Mouse (Mus musculus) kidney, embryonic 15.5 days (tissue): ENCODE measurements at regions not wholly inside any gene's neighbourhood (a gene's known extent, or its start where the extent isn't known, plus 50 kb on each side); places are given as distances from the start of the nearest gene placed in this dataset.

Source experiments
- ATAC-seq: fragments of 200-750 bp; cut with Nextera tagmentation; replicated peaks from 2 replicates; pipeline ENCODE4 v1.8.0; 2017; ENCODE audit warnings: moderate TSS enrichment; ENCODE audit not compliant: low FRiP score
- H3K27ac ChIP-seq: fragments of 300-500 bp; sonication (generic); 2 replicates; pipeline ENCODE4 v1.5.1; 2015; ENCODE audit warnings: mild to moderate bottlenecking, inconsistent platforms
- H3K27me3 ChIP-seq: fragments of 300-500 bp; sonication (generic); 2 replicates; pipeline ENCODE4 v1.6.1; 2015; ENCODE audit warnings: inconsistent platforms
- H3K36me3 ChIP-seq: fragments of 300-500 bp; sonication (generic); 2 replicates; pipeline ENCODE4 v1.6.1; 2015; ENCODE audit warnings: inconsistent platforms
- H3K4me1 ChIP-seq: fragments of 300-500 bp; sonication (generic); 2 replicates; pipeline ENCODE4 v1.6.1; 2015; ENCODE audit warnings: inconsistent platforms
- H3K4me2 ChIP-seq: fragments of 300-500 bp; sonication (generic); 2 replicates; pipeline ENCODE4 v1.6.1; 2015; ENCODE audit warnings: moderate library complexity, mild to moderate bottlenecking, inconsistent platforms
- H3K4me3 ChIP-seq: fragments of 300-500 bp; sonication (generic); replicated peaks from 2 replicates; pipeline ENCODE4 v1.5.1; 2015; ENCODE audit warnings: mild to moderate bottlenecking, inconsistent platforms
- H3K9ac ChIP-seq: fragments of 300-500 bp; sonication (generic); 2 replicates; pipeline ENCODE4 v1.6.1; 2015; ENCODE audit warnings: mild to moderate bottlenecking, inconsistent platforms
- H3K9me3 ChIP-seq: fragments of 300-500 bp; sonication (generic); replicated peaks from 2 replicates; pipeline ENCODE4 v1.6.1; 2016; ENCODE audit warnings: inconsistent platforms
- WGBS: fragments of 180-500 bp; shearing (Covaris S2); methylation state at CpG from one replicate; pipeline ENCODE4 v1.1.7; 2015; ENCODE audit warnings: mixed read lengths; 5-methylcytosine and 5-hydroxymethylcytosine counted together

DNA sequence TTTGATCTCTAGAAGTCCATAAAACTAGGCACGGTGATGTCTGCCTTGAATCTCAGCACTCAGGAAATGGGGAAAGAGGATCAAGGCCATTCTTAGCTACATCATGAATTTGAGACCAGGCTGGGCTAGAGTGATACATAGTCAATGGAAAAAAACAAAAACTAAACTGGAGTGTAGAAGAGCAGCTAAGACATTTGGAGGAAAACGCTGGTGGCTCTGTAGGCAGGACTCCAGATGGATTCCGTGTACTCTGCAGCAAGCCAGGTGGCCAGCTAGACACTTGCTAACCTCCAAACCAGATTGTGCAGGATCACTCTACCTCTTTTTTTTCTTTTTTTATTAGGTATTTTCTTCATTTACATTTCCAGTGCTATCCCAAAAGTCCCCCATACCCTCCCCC lies 161.0 kb upstream of the Nmur2 start:
- Histone ChIP-seq H3K36me3 (no peaks in the 10 kb centered on the region), H3K4me2 (no peak overlapping the region), H3K9me3 (no peaks in the 10 kb centered on the region), H3K9ac (no peak overlapping the region), H3K4me1 (no peaks in the 10 kb centered on the region), H3K4me3 (no peak overlapping the region), H3K27me3 (no peaks in the 10 kb centered on the region), H3K27ac (no peak overlapping the region)
- WGBS: 91% methylated on average over 3 of the region's 3 CpGs
- ATAC-seq: no peak

DNA sequence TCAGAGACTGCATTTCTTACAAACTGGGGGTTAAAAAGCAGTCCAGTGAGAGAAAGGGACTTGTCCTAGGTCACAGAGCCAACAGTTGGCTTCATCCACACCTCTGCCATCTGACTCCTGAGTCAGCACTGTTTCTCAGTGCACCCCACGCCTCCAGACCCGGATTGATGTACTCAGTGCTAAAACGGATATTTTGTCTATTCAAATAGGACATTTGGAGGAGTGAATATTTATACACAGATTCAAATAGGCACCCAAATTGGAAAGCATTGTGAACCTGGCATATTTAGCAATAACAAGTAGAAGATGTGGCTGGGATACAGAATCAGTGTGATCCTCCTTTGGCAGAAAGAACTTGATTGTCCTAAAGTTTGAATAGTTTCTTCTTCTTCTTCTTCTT lies 154.5 kb upstream of the Nmur2 start:
- no peak overlapping the region for H3K4me2 ChIP-seq
- no peak overlapping the region for H3K27ac ChIP-seq
- no peaks in the 10 kb centered on the region for H3K4me1 ChIP-seq
- H3K36me3 ChIP-seq: no peaks in the 10 kb centered on the region
- 77% methylated on average over 3 of the region's 3 CpGs for WGBS
- H3K9me3 ChIP-seq: no peaks in the 10 kb centered on the region
- no peaks in the 10 kb centered on the region for H3K27me3 ChIP-seq
- no peak for ATAC-seq
- no peak overlapping the region for H3K9ac ChIP-seq
- H3K4me3 ChIP-seq: no peak overlapping the region

DNA sequence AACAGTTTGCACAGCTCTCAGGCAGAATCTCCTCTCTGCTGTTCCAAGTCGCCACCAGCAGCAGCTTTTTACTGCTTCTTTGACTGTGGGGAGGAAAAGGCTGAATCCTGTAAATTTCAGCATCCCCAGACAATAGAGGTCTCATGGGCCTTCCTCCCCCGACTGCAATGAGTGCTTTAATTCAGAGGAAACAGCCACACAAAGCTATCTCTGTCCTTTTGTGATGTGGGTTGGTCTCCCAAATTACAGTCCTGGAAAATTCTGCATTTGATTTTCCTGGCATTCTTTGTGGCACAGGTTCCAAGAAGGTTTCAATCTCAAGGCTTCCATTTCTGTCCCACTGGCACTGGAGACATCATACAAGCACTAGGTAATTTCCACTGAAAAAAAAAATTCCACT lies 152.6 kb upstream of the Nmur2 start:
- WGBS: 52% methylated on average over 2 of the region's 2 CpGs
- Histone ChIP-seq H3K4me3 (no peak overlapping the region), H3K9ac (no peak overlapping the region), H3K27me3 (no peaks in the 10 kb centered on the region), H3K4me2 (no peak overlapping the region), H3K27ac (no peak overlapping the region), H3K4me1 (no peaks in the 10 kb centered on the region), H3K36me3 (no peaks in the 10 kb centered on the region), H3K9me3 (no peaks in the 10 kb centered on the region)
- ATAC-seq: no peak

DNA sequence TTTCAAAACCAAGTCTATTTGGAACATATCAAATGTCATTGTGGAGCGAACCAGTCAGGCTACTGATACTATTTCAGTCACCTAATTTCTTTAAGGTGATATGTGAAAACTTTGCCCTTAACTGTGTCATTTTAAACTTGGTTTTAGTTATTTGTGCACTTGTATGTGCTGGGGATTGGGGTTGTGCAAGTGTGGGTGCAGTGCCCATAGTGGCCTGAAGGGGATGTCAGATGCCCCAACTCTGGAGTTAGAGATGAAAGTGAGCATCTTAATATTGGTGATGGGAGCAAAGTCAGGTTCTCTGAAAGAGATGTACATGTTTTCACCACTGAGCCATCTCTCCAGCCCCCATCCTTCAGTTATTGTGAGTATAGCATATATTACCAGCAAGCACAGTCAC lies 133.1 kb upstream of the Nmur2 start:
- no peak for ATAC-seq
- H3K27ac ChIP-seq: no peak overlapping the region
- H3K9ac ChIP-seq: no peak overlapping the region
- no peaks in the 10 kb centered on the region for H3K4me1 ChIP-seq
- H3K27me3 ChIP-seq: no peaks in the 10 kb centered on the region
- H3K36me3 ChIP-seq: no peaks in the 10 kb centered on the region
- no peak overlapping the region for H3K4me3 ChIP-seq
- H3K9me3 ChIP-seq: no peaks in the 10 kb centered on the region
- no peak overlapping the region for H3K4me2 ChIP-seq
- whole genome bisulfite sequencing: 57% methylated on average over 1 of the region's 1 CpGs

DNA sequence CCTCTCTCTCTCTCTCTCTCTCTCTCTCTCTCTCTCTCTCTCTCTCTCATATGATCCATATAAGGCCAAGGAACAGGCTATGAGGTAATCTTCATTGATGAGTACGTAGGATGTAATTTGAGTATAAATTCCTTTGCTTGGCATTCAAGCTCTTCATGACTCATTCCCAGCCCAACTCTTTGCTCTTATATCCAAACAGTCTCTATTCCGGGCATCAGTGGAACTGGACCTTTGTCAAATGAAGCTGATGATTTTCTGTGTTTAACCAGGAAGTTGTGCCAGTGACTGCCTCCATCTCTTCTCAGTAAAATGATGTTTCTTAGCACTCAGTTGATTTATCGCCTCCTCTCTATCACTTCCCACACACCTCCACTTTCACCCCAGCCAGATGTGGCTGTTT lies 132.4 kb upstream of the Nmur2 start:
- H3K4me1 ChIP-seq: no peaks in the 10 kb centered on the region
- whole genome bisulfite sequencing: 84% methylated on average over 3 of the region's 3 CpGs
- ATAC-seq: no peak
- H3K27ac ChIP-seq: no peak overlapping the region
- no peaks in the 10 kb centered on the region for H3K27me3 ChIP-seq
- no peaks in the 10 kb centered on the region for H3K36me3 ChIP-seq
- no peak overlapping the region for H3K4me3 ChIP-seq
- H3K4me2 ChIP-seq: no peak overlapping the region
- no peaks in the 10 kb centered on the region for H3K9me3 ChIP-seq
- H3K9ac ChIP-seq: no peak overlapping the region

- Histone ChIP-seq H3K9ac (no peak overlapping the region), H3K27me3 (no peaks in the 10 kb centered on the region), H3K4me1 (no peaks in the 10 kb centered on the region), H3K4me3 (no peak overlapping the region), H3K27ac (no peak overlapping the region), H3K36me3 (no peaks in the 10 kb centered on the region), H3K4me2 (no peak overlapping the region), H3K9me3 (no peaks in the 10 kb centered on the region)
- ATAC-seq: no peak
- WGBS: 77% methylated on average over 9 of the region's 9 CpGs
Measured at GRCm38 (mm10) chr11:56169576-56169975, 128.8 kb upstream of the Nmur2 start.

- Histone ChIP-seq H3K9me3 (no peaks in the 10 kb centered on the region), H3K4me3 (no peak overlapping the region), H3K27me3 (no peaks in the 10 kb centered on the region), H3K4me2 (no peak overlapping the region), H3K36me3 (no peaks in the 10 kb centered on the region), H3K4me1 (no peaks in the 10 kb centered on the region), H3K27ac (no peak overlapping the region), H3K9ac (no peak overlapping the region)
- WGBS: 52% methylated on average over 2 of the region's 2 CpGs
- no peak for ATAC-seq
Measured at GRCm38 (mm10) chr11:56166849-56167248, 126.0 kb upstream of the Nmur2 start.

DNA sequence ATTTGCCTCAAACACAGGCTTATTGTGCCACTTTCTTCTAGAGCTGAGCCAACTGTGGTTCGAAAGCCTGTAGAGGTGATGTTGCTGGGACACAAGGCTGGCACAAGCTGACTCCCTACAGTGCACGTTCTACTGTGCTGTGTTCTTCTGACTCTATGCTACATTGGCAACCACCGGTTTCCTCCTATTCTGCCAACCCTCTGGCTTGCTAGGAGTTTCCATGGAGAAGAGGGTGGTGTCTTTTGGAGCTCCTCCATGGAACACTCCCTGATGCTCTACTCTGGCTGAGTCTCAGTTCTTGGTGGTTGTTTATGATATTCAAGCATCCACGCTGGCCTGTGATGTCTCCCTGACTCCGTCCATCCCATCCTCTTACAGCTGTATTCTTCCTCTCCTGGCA lies 124.9 kb upstream of the Nmur2 start:
- WGBS: 86% methylated on average over 5 of the region's 5 CpGs
- no peak overlapping the region for H3K4me3 ChIP-seq
- ATAC-seq: no peak
- H3K4me2 ChIP-seq: no peak overlapping the region
- no peaks in the 10 kb centered on the region for H3K9me3 ChIP-seq
- no peak overlapping the region for H3K9ac ChIP-seq
- H3K4me1 ChIP-seq: no peaks in the 10 kb centered on the region
- no peaks in the 10 kb centered on the region for H3K27me3 ChIP-seq
- H3K36me3 ChIP-seq: no peaks in the 10 kb centered on the region
- no peak overlapping the region for H3K27ac ChIP-seq

- Histone ChIP-seq H3K27me3 (no peaks in the 10 kb centered on the region), H3K9me3 (no peaks in the 10 kb centered on the region), H3K4me2 (no peak overlapping the region), H3K4me1 (no peaks in the 10 kb centered on the region), H3K4me3 (no peak overlapping the region), H3K9ac (no peak overlapping the region), H3K36me3 (no peaks in the 10 kb centered on the region), H3K27ac (no peak overlapping the region)
- WGBS: 70% methylated on average over 2 of the region's 2 CpGs
- ATAC-seq: no peak
Measured at GRCm38 (mm10) chr11:56160286-56160685, 119.5 kb upstream of the Nmur2 start.

GRCm38 (mm10) chr11:56159412-56160074 lies 118.7 kb upstream of the Nmur2 start:
- ATAC-seq: peak; percentile 66; the same call in 1 of the 2 replicates

DNA sequence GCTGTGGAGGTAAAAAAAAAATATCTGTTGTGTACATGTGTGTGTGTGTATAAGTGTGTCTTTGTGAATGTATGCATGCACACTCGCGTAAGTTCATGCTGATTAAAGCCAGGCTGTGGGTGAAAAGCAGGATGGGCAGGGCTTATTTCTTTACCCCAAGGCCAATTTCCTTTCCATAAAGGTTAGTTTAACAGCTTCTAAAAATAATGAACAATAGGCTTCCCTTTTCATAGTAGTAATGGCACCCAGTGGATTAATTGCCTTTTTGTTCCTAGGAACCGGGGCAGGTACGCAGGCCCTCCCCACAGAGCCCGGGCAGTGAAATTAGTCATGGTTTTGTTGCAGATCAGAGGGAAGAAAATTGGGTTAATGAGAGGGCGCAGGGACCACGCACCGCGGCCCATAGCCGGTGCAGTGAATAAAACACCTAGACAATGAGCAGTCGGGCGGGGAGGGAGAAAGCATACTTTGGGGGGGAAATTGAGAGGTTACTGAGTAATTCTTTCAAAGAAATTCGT lies 110.1 kb upstream of the Nmur2 start:
- Histone ChIP-seq H3K4me3 (no peak overlapping the region), H3K36me3 (no peaks in the 10 kb centered on the region), H3K4me2 (no peak overlapping the region), H3K27ac (0 out of 2 replicates have a peak overlapping the region, but pooled peaks have one; percentile 3), H3K27me3 (no peaks in the 10 kb centered on the region), H3K9me3 (no peaks in the 10 kb centered on the region), H3K9ac (no peak overlapping the region), H3K4me1 (0 out of 2 replicates have a peak, but pooled peaks cover 2% of the 10 kb centered on the region)
- WGBS: 14% methylated on average over 13 of the region's 13 CpGs
- ATAC-seq: peak; percentile 40; the same call in 1 of the 2 replicates

More at GRCm38 (mm10) chr11:56159412-56160074, 118.7 kb upstream of the Nmur2 start:
- Histone ChIP-seq H3K4me1 (no peaks in the 10 kb centered on the region), H3K4me3 (no peak overlapping the region), H3K4me2 (no peak overlapping the region), H3K36me3 (no peaks in the 10 kb centered on the region), H3K9me3 (no peaks in the 10 kb centered on the region), H3K27me3 (no peaks in the 10 kb centered on the region), H3K9ac (no peak overlapping the region), H3K27ac (no peak overlapping the region)
- 52% methylated on average over 10 of the region's 10 CpGs for WGBS

GRCm38 (mm10) chr11:56149752-56150151 lies 108.9 kb upstream of the Nmur2 start:
- H3K4me3 ChIP-seq: no peak overlapping the region
- H3K4me2 ChIP-seq: no peak overlapping the region
- H3K9ac ChIP-seq: no peak overlapping the region
- no peaks in the 10 kb centered on the region for H3K9me3 ChIP-seq
- H3K27me3 ChIP-seq: no peaks in the 10 kb centered on the region
- H3K27ac ChIP-seq: no peak overlapping the region
- H3K36me3 ChIP-seq: no peaks in the 10 kb centered on the region
- H3K4me1 ChIP-seq: 0 out of 2 replicates have a peak, but pooled peaks cover 2% of the 10 kb centered on the region
- whole genome bisulfite sequencing: 52% methylated on average over 1 of the region's 1 CpGs
- ATAC-seq: no peak

DNA sequence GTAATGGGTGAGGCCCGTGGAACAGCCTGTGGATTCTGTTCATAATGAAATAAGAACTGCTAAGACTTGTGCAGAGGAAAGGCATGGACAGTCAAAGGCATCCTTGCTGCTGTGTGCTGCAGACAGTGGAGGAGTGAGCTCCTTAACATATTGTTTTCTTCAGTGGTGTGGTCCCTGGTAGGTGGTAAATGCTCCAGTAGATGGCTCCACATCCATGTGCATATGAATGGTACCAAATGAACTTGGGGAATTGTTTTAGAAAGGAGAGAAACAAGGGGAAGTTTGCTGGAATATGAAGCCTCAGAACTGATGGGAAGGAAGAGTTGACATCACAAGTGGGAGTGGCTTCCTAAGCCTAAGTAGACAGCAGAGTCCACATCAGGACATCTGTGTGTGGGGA lies 108.1 kb upstream of the Nmur2 start:
- no peaks in the 10 kb centered on the region for H3K9me3 ChIP-seq

More for the DNA sequence above, 108.1 kb upstream of the Nmur2 start:
- Histone ChIP-seq H3K36me3 (no peaks in the 10 kb centered on the region), H3K4me3 (no peak overlapping the region), H3K27ac (no peak overlapping the region), H3K27me3 (no peaks in the 10 kb centered on the region), H3K9ac (no peak overlapping the region), H3K4me1 (0 out of 2 replicates have a peak, but pooled peaks cover 2% of the 10 kb centered on the region), H3K4me2 (no peak overlapping the region)
- 78% methylated on average over 1 of the region's 1 CpGs for WGBS
- no peak for ATAC-seq
